Mouse (Mus musculus): Measurements from ENCODE around the gene Fstl4. TPM values are rescaled to one million over a fixed set of nuclear protein-coding genes. Genes with fewer than 3 reads are reported as not detected.

The Fstl4 gene
- total RNA-seq, 1 experiment: 0.09 TPM

- TF ChIP-seq ZC3H11A (IDR thresholded peaks at IDR 0.05; ENCODE audit: borderline replicate concordance, low read depth, low read length): no peak
- no peak for TF ChIP-seq HCFC1 (IDR thresholded peaks at IDR 0.05; ENCODE audit: borderline replicate concordance, insufficient read depth, low read length)
- TF ChIP-seq CHD2 (IDR thresholded peaks at IDR 0.05; ENCODE audit: low read depth, low read length): no peak
- no peak for TF ChIP-seq ZNF384 (IDR thresholded peaks at IDR 0.05; ENCODE audit: low read depth, low read length)
- no peak for TF ChIP-seq MAFK (IDR thresholded peaks at IDR 0.05; ENCODE audit: insufficient read depth, low read depth, low read length)
- H3K27ac ChIP-seq (ENCODE audit: insufficient read depth, low read depth, low read length, poor library complexity, severe bottlenecking): no peak overlapping the region
- H3K36me3 ChIP-seq (ENCODE audit: control insufficient read depth, insufficient read depth, low read length, poor library complexity, severe bottlenecking): no peaks in the 10 kb centered on the region
- H3K4me3 ChIP-seq (ENCODE audit: insufficient read depth in 1 of 2, low read depth in 1 of 2, low read length in 2 of 2, poor library complexity in 1 of 2, severe bottlenecking in 1 of 2): no peak overlapping the region
- no peak for DNase-seq (ENCODE audit: low read depth, low spot score)
- no peaks in the 10 kb centered on the region for H3K4me1 ChIP-seq (ENCODE audit: control insufficient read depth in 2 of 2, insufficient read depth in 2 of 2, low read length in 2 of 2, poor library complexity in 1 of 2)
- in situ Hi-C loops (cut with MboI; ENCODE audit: low sequenced_read_pairs in 2 of 2, unreplicated experiment in 2 of 2): no loop called here
- H3K9me3 ChIP-seq (ENCODE audit: control insufficient read depth, insufficient read depth, low read depth, low read length): no peaks in the 10 kb centered on the region
- H3K9ac ChIP-seq (ENCODE audit: insufficient read depth, low read depth, low read length, poor library complexity, severe bottlenecking): no peak overlapping the region
These were observed 332.9 kb downstream of the Fstl4 start for GRCm38 (mm10) chr11:53097331-53097730.

- no peak for TF ChIP-seq CHD2 (IDR thresholded peaks at IDR 0.05; ENCODE audit: low read depth, low read length)
- TF ChIP-seq ZNF384 (IDR thresholded peaks at IDR 0.05; ENCODE audit: low read depth, low read length): no peak
- no peak for TF ChIP-seq HCFC1 (IDR thresholded peaks at IDR 0.05; ENCODE audit: borderline replicate concordance, insufficient read depth, low read length)
- no peak for TF ChIP-seq ZC3H11A (IDR thresholded peaks at IDR 0.05; ENCODE audit: borderline replicate concordance, low read depth, low read length)
- no peak for TF ChIP-seq MAFK (IDR thresholded peaks at IDR 0.05; ENCODE audit: insufficient read depth, low read depth, low read length)
- H3K27ac ChIP-seq (ENCODE audit: insufficient read depth, low read depth, low read length, poor library complexity, severe bottlenecking): no peak overlapping the region
- in situ Hi-C loops (cut with MboI; ENCODE audit: low sequenced_read_pairs in 2 of 2, unreplicated experiment in 2 of 2): no loop called here
These were observed 333.4 kb downstream of the Fstl4 start for GRCm38 (mm10) chr11:53097870-53098269.

GRCm38 (mm10) chr11:53098780-53099198 lies 334.4 kb downstream of the Fstl4 start:
- DNase-seq (ENCODE audit: low read depth, low spot score): no peak
- Histone ChIP-seq H3K9me3 (ENCODE audit: control insufficient read depth, insufficient read depth, low read depth, low read length) (no peaks in the 10 kb centered on the region), H3K4me3 (ENCODE audit: insufficient read depth in 1 of 2, low read depth in 1 of 2, low read length in 2 of 2, poor library complexity in 1 of 2, severe bottlenecking in 1 of 2) (no peak overlapping the region)

More at GRCm38 (mm10) chr11:53097870-53098269, 333.4 kb downstream of the Fstl4 start:
- no peak for DNase-seq (ENCODE audit: low read depth, low spot score)
- Histone ChIP-seq H3K4me3 (ENCODE audit: insufficient read depth in 1 of 2, low read depth in 1 of 2, low read length in 2 of 2, poor library complexity in 1 of 2, severe bottlenecking in 1 of 2) (no peak overlapping the region), H3K9ac (ENCODE audit: insufficient read depth, low read depth, low read length, poor library complexity, severe bottlenecking) (no peak overlapping the region), H3K9me3 (ENCODE audit: control insufficient read depth, insufficient read depth, low read depth, low read length) (no peaks in the 10 kb centered on the region), H3K36me3 (ENCODE audit: control insufficient read depth, insufficient read depth, low read length, poor library complexity, severe bottlenecking) (no peaks in the 10 kb centered on the region), H3K4me1 (ENCODE audit: control insufficient read depth in 2 of 2, insufficient read depth in 2 of 2, low read length in 2 of 2, poor library complexity in 1 of 2) (no peaks in the 10 kb centered on the region)

GRCm38 (mm10) chr11:53099322-53099721 lies 334.9 kb downstream of the Fstl4 start:
- in situ Hi-C loops (cut with MboI; ENCODE audit: low sequenced_read_pairs in 2 of 2, unreplicated experiment in 2 of 2): no loop called here
- Histone ChIP-seq H3K9ac (ENCODE audit: insufficient read depth, low read depth, low read length, poor library complexity, severe bottlenecking) (no peak overlapping the region), H3K27ac (ENCODE audit: insufficient read depth, low read depth, low read length, poor library complexity, severe bottlenecking) (no peak overlapping the region)

More at GRCm38 (mm10) chr11:53098780-53099198, 334.4 kb downstream of the Fstl4 start:
- H3K9ac ChIP-seq (ENCODE audit: insufficient read depth, low read depth, low read length, poor library complexity, severe bottlenecking): no peak overlapping the region
- H3K4me1 ChIP-seq (ENCODE audit: control insufficient read depth in 2 of 2, insufficient read depth in 2 of 2, low read length in 2 of 2, poor library complexity in 1 of 2): no peaks in the 10 kb centered on the region
- TF ChIP-seq CHD2 (IDR thresholded peaks at IDR 0.05; ENCODE audit: low read depth, low read length): no peak
- TF ChIP-seq ZNF384 (IDR thresholded peaks at IDR 0.05; ENCODE audit: low read depth, low read length): no peak
- TF ChIP-seq MAFK (IDR thresholded peaks at IDR 0.05; ENCODE audit: insufficient read depth, low read depth, low read length): no peak
- no peak for TF ChIP-seq HCFC1 (IDR thresholded peaks at IDR 0.05; ENCODE audit: borderline replicate concordance, insufficient read depth, low read length)
- TF ChIP-seq ZC3H11A (IDR thresholded peaks at IDR 0.05; ENCODE audit: borderline replicate concordance, low read depth, low read length): no peak
- H3K36me3 ChIP-seq (ENCODE audit: control insufficient read depth, insufficient read depth, low read length, poor library complexity, severe bottlenecking): no peaks in the 10 kb centered on the region
- in situ Hi-C loops (cut with MboI; ENCODE audit: low sequenced_read_pairs in 2 of 2, unreplicated experiment in 2 of 2): no loop called here
- no peak overlapping the region for H3K27ac ChIP-seq (ENCODE audit: insufficient read depth, low read depth, low read length, poor library complexity, severe bottlenecking)

More at GRCm38 (mm10) chr11:53099322-53099721, 334.9 kb downstream of the Fstl4 start:
- Histone ChIP-seq H3K9me3 (ENCODE audit: control insufficient read depth, insufficient read depth, low read depth, low read length) (no peaks in the 10 kb centered on the region), H3K36me3 (ENCODE audit: control insufficient read depth, insufficient read depth, low read length, poor library complexity, severe bottlenecking) (no peaks in the 10 kb centered on the region), H3K4me3 (ENCODE audit: insufficient read depth in 1 of 2, low read depth in 1 of 2, low read length in 2 of 2, poor library complexity in 1 of 2, severe bottlenecking in 1 of 2) (no peak overlapping the region), H3K4me1 (ENCODE audit: control insufficient read depth in 2 of 2, insufficient read depth in 2 of 2, low read length in 2 of 2, poor library complexity in 1 of 2) (no peaks in the 10 kb centered on the region)
- no peak for DNase-seq (ENCODE audit: low read depth, low spot score)
- TF ChIP-seq MAFK (IDR thresholded peaks at IDR 0.05; ENCODE audit: insufficient read depth, low read depth, low read length): no peak
- no peak for TF ChIP-seq HCFC1 (IDR thresholded peaks at IDR 0.05; ENCODE audit: borderline replicate concordance, insufficient read depth, low read length)
- TF ChIP-seq ZNF384 (IDR thresholded peaks at IDR 0.05; ENCODE audit: low read depth, low read length): no peak
- TF ChIP-seq ZC3H11A (IDR thresholded peaks at IDR 0.05; ENCODE audit: borderline replicate concordance, low read depth, low read length): no peak
- TF ChIP-seq CHD2 (IDR thresholded peaks at IDR 0.05; ENCODE audit: low read depth, low read length): no peak

Data from ES-E14 (cell line).